Mouse (Mus musculus): ENCODE measurements around the gene Wdtc1.

DNA sequence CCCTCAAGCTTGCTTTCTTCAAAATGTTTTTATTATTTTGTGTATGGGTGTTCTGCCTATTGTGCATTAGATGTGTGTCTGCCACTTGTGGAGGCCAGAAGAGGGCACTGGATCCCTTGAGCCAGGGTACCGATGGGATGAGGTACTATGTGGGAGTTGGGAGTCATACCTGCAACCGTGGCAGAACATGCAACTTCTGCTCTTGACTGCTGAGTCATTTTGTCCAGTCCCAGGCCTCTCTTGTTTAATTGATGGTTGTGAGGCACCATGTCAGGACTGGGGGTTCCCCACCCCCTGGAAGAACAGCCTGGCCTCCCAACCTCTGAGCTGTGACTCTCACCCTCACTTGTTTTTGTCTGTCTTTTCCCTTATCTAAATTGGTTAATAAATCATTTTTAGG lies 88.7 kb downstream of the Wdtc1 start:
- TF ChIP-seq CTCF (IDR thresholded peaks at IDR 0.05) (no peak), POLR2A (IDR thresholded peaks at IDR 0.05; ENCODE audit: insufficient read depth, low read depth, low read length) (no peak), EP300 (IDR thresholded peaks at IDR 0.05; ENCODE audit: insufficient read depth, low read depth, low read length) (no peak)

All from heart, adult 2 months (tissue).